Mouse (Mus musculus) kidney, postnatal 36 days (tissue): ENCODE data around the gene Upk3bl.
A peak's percentile ranks its signal among the peaks of the same experiment; 100 is the strongest.
"Not testable (repeated sequence)": the region's sequence is repeated elsewhere in the genome, so short reads cannot be mapped to it uniquely, and the experiment has no call there.

Experiments used
- DNase-seq, 2 experiments: peaks; one replicate each; pipeline ENCODE4 v3.0.0; 2021 to 2022; ENCODE audit warnings: mixed read lengths in 2 of 2

The Upk3bl gene

GRCm38 (mm10) chr5:136088821-136089575 lies 34.7 kb downstream of the Upk3bl start:
- peak in 1 of 2 experiments; percentile 50 for DNase-seq

- DNase-seq, result no peak
These were observed 37.6 kb downstream of the Upk3bl start for GRCm38 (mm10) chr5:136091927-136092326.

GRCm38 (mm10) chr5:136094249-136095010 lies 40.1 kb downstream of the Upk3bl start:
- no peak for DNase-seq

DNA sequence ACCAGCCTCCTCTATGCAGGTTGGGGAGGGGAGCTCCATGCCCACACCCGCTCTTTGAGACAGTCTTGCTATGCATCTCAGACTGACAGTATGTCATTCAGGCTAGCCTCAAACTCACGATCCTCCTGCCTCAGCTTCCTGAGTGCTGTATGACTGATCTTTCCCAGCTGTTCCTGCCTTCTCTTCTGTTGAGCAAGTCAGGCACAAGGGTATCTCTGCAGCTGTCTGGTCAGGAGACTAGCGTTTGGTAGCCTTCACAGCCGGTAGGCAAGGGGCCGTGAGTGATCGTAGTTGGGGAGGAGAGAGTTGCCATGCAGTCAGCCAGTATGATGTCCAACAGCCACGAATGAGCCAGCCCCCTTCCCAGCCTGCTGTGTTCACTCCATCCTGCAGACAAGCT lies 40.8 kb downstream of the Upk3bl start:
- no peak for DNase-seq

GRCm38 (mm10) chr5:136098536-136098935 lies 44.2 kb downstream of the Upk3bl start:
- DNase-seq, result peak; percentile 75

DNA sequence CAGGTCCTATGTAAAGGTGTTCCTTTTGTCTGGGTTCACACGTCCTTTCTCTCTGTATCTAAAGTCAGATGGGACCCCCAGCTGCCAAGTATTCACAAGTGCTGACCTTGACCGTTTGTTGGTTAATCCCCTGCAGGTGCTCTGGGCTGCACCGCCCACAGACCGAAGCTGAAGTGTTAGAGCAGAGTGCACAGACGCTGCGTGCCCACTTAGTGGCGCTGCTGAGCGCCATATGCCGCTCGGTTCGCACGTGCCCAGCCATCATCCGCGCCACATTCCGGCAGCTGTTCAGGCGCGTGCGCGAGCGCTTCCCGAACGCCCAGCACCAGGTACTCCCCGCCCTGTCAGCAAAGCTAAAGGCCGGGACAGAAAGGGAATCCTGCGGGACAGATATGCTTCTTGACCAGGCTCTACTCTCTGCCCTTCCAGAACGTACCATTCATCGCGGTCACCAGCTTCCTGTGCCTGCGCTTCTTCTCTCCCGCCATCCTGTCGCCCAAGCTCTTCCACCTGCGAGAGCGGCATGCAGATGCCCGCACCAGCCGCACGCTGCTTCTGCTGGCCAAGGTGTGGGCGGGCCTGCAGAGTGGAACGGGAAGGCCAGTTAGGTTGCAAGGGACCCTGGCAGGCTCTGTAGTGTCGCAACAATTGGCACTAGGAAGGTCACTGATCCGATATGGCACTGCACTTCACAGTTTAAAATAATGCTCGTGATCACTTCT lies 48.0 kb downstream of the Upk3bl start:
- DNase-seq, result peak; percentile 72 to 85

DNA sequence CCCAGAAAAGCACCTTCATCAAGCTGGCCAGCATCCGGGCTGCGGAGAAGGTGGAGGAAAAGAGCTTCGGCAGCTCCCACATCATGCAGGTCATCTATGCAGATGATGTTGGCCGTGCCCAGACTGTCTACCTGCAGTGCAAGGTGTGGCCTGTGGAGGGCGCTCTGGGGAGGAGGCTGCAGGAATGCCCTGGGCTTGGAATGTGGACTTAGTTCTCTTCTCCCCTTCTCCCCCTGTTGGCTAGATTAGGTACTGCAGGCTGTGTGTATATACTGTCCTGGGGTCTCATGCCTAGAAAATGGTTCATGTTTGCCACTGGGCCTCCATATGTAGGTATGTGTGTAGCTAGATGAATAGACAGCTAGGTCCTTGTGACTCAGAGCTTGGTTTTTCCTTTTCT lies 50.2 kb downstream of the Upk3bl start:
- DNase-seq, result peak in 1 of 2 experiments; percentile 42

GRCm38 (mm10) chr5:136108486-136108885 lies 54.2 kb downstream of the Upk3bl start:
- no peak for DNase-seq

DNA sequence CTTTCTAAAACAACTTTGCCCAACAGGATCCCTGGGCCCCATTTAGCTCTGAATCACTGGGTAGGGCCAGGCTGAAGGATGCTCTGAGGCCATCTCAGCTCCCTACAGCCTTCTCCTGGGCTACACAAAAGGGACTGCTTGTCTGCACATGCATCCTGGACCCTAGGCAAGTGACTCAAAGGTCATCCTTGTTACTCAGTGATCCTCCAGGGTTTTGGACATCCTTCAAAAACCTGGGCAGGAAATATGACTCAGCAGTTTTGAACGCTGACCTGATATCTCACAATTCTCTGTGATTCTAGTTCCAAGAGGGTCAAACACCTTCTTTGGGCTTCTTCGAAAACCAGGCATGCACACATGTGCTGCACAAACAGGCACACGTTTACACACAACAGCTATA lies 54.8 kb downstream of the Upk3bl start:
- no peak for DNase-seq

DNA sequence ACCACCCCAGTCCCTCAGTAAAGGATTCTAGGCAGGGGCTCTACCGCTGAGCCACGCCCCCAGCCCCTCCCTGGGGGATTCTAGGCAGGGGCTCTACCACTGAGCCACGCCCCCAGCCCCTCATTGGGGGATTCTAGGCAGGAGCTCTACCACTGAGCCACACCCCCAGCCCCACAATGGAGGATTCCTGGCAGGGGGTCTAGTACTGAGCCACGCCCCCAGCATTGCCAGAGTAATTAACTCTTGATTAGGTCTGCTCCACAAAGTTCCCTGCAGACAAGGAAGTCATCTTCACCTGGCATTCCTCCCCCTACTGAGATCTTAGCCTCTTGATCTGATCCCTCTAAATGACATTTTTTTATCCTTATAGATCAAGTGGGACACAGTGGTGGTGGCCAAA lies 59.3 kb downstream of the Upk3bl start:
- not testable (repeated sequence) for DNase-seq
